Mouse (Mus musculus) thymus, adult 2 months (tissue): ENCODE measurements around the gene Lgals1.

Experiments
- CTCF ChIP-seq: fragments of 200-500 bp; IDR thresholded peaks from 2 replicates; pipeline ENCODE4 v1.5.1; 2012; ENCODE audit warnings: mild to moderate bottlenecking, control low read depth, low read length, moderate library complexity, borderline replicate concordance; ENCODE audit not compliant: control insufficient read depth, poor library complexity, insufficient read depth; ENCODE audit errors: extremely low read depth
- POLR2A ChIP-seq: fragments of 200-500 bp; IDR thresholded peaks from 2 replicates; pipeline ENCODE4 v1.6.1; 2012; ENCODE audit warnings: mild to moderate bottlenecking, low read length, control low read depth, moderate library complexity; ENCODE audit not compliant: control insufficient read depth, poor library complexity, insufficient read depth; ENCODE audit errors: extremely low read depth

DNA sequence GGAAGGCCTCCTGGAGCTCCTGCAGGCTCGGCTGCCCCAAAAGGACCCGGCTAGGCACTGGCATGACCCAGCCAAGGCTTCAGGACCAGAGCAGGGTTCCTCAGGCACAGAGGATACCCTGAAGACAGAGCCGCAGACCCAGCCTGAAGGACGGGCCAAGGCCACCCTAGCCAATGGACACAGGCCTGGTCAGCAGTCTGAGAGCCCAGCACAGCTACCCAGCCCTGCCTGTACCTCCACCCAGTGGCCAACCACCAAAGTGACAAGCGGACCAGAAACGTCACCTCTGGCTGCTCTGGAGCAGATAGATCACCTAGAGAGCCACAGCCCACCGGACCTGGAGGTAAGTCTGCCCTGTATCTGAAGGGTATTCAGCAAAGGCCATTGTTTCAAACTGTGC is 47.4 kb downstream of the Lgals1 start:
- TF ChIP-seq CTCF (no peak), POLR2A (no peak)
